Mouse (Mus musculus): ENCODE results near the gene Pax3.

DNA sequence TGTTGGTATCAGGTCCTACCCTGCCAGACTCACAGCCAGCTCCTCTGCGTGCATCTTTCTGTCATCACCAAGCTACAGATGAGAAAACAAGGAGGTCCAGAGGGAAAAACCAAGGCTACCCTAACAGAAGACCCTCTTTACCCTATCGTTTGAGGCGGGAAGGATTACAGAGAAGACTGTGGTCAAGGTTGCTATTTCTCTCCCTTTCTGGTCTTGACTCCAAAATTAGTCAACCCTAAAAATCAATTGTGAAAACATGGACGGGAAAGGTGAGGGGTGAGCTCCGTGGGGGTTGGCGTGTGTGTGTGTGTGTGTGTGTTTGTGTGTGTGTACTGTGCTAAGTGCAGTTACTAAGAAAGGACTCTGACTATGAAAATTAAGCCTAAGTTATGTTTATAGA is 54.0 kb downstream of the Pax3 start:
- TF ChIP-seq CTCF (IDR thresholded peaks at IDR 0.05; ENCODE audit: low read depth) (no peak), EP300 (IDR thresholded peaks at IDR 0.05; ENCODE audit: low read depth) (no peak)

All from heart, postnatal 0 days (tissue).